Mouse (Mus musculus): ENCODE data around the gene Anapc5.

The Anapc5 gene

GRCm38 (mm10) chr5:122820777-122821523 lies at the start of gene Anapc5:
Gene Anapc5 (minus strand): TSS chr5:122821339.
- DNase-seq (ENCODE audit: low spot score in 2 of 2): peak; percentile 92 to 94

GRCm38 (mm10) chr5:122863053-122863452 lies 41.9 kb upstream of the Anapc5 start:
- DNase-seq (ENCODE audit: low spot score in 2 of 2): no peak

GRCm38 (mm10) chr5:122855858-122856257 lies 34.7 kb upstream of the Anapc5 start:
- no peak for DNase-seq (ENCODE audit: low spot score in 2 of 2)

- no peak for DNase-seq (ENCODE audit: low spot score in 2 of 2)
Measured at GRCm38 (mm10) chr5:122852611-122853010, 31.5 kb upstream of the Anapc5 start.

GRCm38 (mm10) chr5:122850319-122851002 lies 29.3 kb upstream of the Anapc5 start:
- no peak for DNase-seq (ENCODE audit: low spot score in 2 of 2)

GRCm38 (mm10) chr5:122849521-122850318 lies 28.6 kb upstream of the Anapc5 start, which contains the start of gene Rnf34:
Gene Rnf34 (plus strand): TSS chr5:122850048.
- peak; percentile 95 to 97 for DNase-seq (ENCODE audit: low spot score in 2 of 2)

GRCm38 (mm10) chr5:122843799-122844198 lies 22.7 kb upstream of the Anapc5 start:
- DNase-seq (ENCODE audit: low spot score in 2 of 2): no peak

- DNase-seq (ENCODE audit: low spot score in 2 of 2): no peak
Measured at GRCm38 (mm10) chr5:122841126-122841525, 20.0 kb upstream of the Anapc5 start.

- no peak for DNase-seq (ENCODE audit: low spot score in 2 of 2)
Measured at GRCm38 (mm10) chr5:122832996-122833395, 11.9 kb upstream of the Anapc5 start.

- DNase-seq (ENCODE audit: low spot score in 2 of 2): no peak
Measured at GRCm38 (mm10) chr5:122832536-122832935, 11.4 kb upstream of the Anapc5 start.

- DNase-seq (ENCODE audit: low spot score in 2 of 2): no peak
Measured at GRCm38 (mm10) chr5:122825099-122825498, 4.0 kb upstream of the Anapc5 start.

GRCm38 (mm10) chr5:122824450-122824849 lies 3.3 kb upstream of the Anapc5 start:
- DNase-seq (ENCODE audit: low spot score in 2 of 2): no peak

- no peak for DNase-seq (ENCODE audit: low spot score in 2 of 2)
Measured at GRCm38 (mm10) chr5:122823976-122824375, 2.8 kb upstream of the Anapc5 start.

GRCm38 (mm10) chr5:122822441-122822840 lies 1.3 kb upstream of the Anapc5 start:
- no peak for DNase-seq (ENCODE audit: low spot score in 2 of 2)

- no peak for DNase-seq (ENCODE audit: low spot score in 2 of 2)
Measured at GRCm38 (mm10) chr5:122821524-122821885, 366 bp upstream of the Anapc5 start.

GRCm38 (mm10) chr5:122812699-122813098 lies 8.4 kb downstream of the Anapc5 start:
- no peak for DNase-seq (ENCODE audit: low spot score in 2 of 2)

- DNase-seq (ENCODE audit: low spot score in 2 of 2): peak; percentile 59 to 77
Measured at GRCm38 (mm10) chr5:122811364-122812079, 9.6 kb downstream of the Anapc5 start.

GRCm38 (mm10) chr5:122805503-122805902 lies 15.6 kb downstream of the Anapc5 start:
- DNase-seq (ENCODE audit: low spot score in 2 of 2): no peak

GRCm38 (mm10) chr5:122802706-122803105 lies 18.4 kb downstream of the Anapc5 start:
- DNase-seq (ENCODE audit: low spot score in 2 of 2): no peak

GRCm38 (mm10) chr5:122801684-122802083 lies 19.5 kb downstream of the Anapc5 start:
- no peak for DNase-seq (ENCODE audit: low spot score in 2 of 2)

GRCm38 (mm10) chr5:122800345-122801010 lies 20.7 kb downstream of the Anapc5 start:
- DNase-seq (ENCODE audit: low spot score in 2 of 2): no peak
